Mouse (Mus musculus) C2C12 (cell line): Measurements from ENCODE around the gene Copg2. TPM values are rescaled to one million over a fixed set of nuclear protein-coding genes. Genes with fewer than 3 reads are reported as not detected.

Experiments
- H3K27me3 ChIP-seq: one replicate; pipeline ENCODE4 v1.6.1; 2011; ENCODE audit not compliant: control insufficient read depth, insufficient read depth, insufficient read length
- H3K36me3 ChIP-seq: one replicate; pipeline ENCODE4 v1.6.1; 2011; ENCODE audit not compliant: control insufficient read depth, insufficient read depth
- H3K4me3 ChIP-seq: one replicate; pipeline ENCODE4 v1.5.1; 2011; ENCODE audit warnings: mild to moderate bottlenecking, control low read depth; ENCODE audit not compliant: poor library complexity, insufficient read depth, severe bottlenecking
- H3K79me2 ChIP-seq: one replicate; pipeline ENCODE4 v1.6.1; 2011; ENCODE audit not compliant: control insufficient read depth, insufficient read depth
- H3K79me3 ChIP-seq: one replicate; pipeline ENCODE4 v1.6.1; 2011; ENCODE audit warnings: low read depth, control low read depth
- H3ac ChIP-seq: one replicate; pipeline ENCODE3; 2011; ENCODE audit warnings: low read depth; ENCODE audit not compliant: control insufficient read depth, insufficient read length
- CEBPB ChIP-seq: IDR thresholded peaks from one replicate; pipeline ENCODE4 v1.6.1; 2011; ENCODE audit warnings: low read depth, mild to moderate bottlenecking, control low read depth, moderate library complexity
- CTCF ChIP-seq: IDR thresholded peaks from one replicate; pipeline ENCODE4 v1.5.1; 2011; ENCODE audit not compliant: control insufficient read depth, insufficient read depth, insufficient read length
- FOSL1 ChIP-seq: IDR thresholded peaks from one replicate; pipeline ENCODE4 v1.8.0; 2011; ENCODE audit warnings: mild to moderate bottlenecking, low read length; ENCODE audit not compliant: poor library complexity, insufficient read depth, severe bottlenecking
- MAX ChIP-seq: IDR thresholded peaks from one replicate; pipeline ENCODE4 v1.6.1; 2011; ENCODE audit warnings: mild to moderate bottlenecking, control low read depth
- MYOD1 ChIP-seq: IDR thresholded peaks from one replicate; pipeline ENCODE4 v1.6.1; 2011; ENCODE audit warnings: low read depth; ENCODE audit not compliant: control insufficient read depth, insufficient read length
- MYOG ChIP-seq: IDR thresholded peaks from one replicate; pipeline ENCODE4 v1.6.1; 2011; ENCODE audit not compliant: control insufficient read depth, insufficient read length; ENCODE audit errors: extremely low read depth
- USF1 ChIP-seq: IDR thresholded peaks from one replicate; pipeline ENCODE4 v1.6.1; 2011; ENCODE audit warnings: low read depth, mild to moderate bottlenecking, control low read depth, moderate library complexity
- polyA plus RNA-seq: library from polyadenylated mRNA; unstranded; fragments of >200 nt; fragmentation: generic; extraction: Trizol; gene quantifications from one replicate; pipeline ENCODE4 v1.2.1, GENCODE M21; 2012; ENCODE audit warnings: missing spikeins

Copg2 gene
- polyA plus RNA-seq, 1 experiment: 12.0 TPM

DNA sequence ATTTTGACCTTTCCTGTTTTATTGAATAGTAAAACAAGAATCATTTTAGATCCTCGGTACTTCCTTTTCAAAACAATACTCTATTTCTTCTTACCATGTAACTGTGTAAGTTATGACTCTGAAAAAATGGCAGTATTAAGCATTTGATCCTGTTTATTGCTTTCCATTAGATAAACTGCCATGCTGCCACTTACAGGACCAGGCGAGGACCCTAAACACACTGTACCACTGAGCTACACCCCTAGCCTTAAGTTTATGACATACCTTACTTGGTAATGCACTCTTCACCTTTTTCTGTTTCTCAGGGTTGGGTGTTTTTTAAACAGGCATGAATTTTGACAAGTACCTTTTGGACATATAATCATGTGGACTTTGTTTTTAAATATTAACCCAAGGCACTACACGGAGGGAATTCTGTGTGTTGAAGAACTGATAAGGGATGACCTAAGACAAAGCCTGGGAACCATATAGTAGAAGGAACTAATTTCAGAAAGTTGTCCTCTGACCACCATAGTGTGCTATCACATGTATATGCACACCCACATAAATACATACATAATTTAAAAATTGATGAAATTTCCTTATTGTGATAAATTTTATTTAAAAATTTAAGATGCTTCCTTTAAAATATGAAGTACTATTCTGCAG, 31.4 kb downstream of the Copg2 start:
- Histone ChIP-seq H3K4me3 (no peak overlapping the region), H3ac (no peak overlapping the region), H3K27me3 (no peaks in the 10 kb centered on the region), H3K79me2 (no peaks in the 10 kb centered on the region), H3K36me3 (no peaks in the 10 kb centered on the region), H3K79me3 (no peaks in the 10 kb centered on the region)
- TF ChIP-seq MYOG (no peak), MYOD1 (no peak), USF1 (no peak), FOSL1 (no peak), MAX (no peak), CTCF (no peak), CEBPB (no peak)

DNA sequence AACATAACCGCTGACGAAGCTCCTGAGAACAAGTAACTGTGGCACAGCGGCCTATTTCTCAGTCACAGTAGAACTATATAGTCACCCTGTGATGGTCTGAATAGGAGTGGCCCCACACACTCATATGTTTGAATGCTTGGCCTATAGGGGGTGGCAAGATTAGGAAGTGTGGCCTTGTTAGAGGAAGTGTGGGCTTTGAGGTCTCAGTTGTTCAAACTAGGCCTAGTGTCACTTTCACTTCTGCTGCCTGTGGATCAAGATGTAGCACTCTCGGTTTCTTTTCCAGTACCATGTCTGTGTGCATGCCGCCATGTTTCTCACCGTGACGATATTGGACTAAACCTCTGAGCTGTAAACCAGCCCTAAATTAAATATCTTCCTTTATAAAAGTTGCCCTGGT, 40.6 kb downstream of the Copg2 start:
- Histone ChIP-seq H3K27me3 (no peaks in the 10 kb centered on the region), H3K79me3 (no peaks in the 10 kb centered on the region), H3K36me3 (no peaks in the 10 kb centered on the region), H3K4me3 (no peak overlapping the region), H3K79me2 (no peaks in the 10 kb centered on the region), H3ac (no peak overlapping the region)
- TF ChIP-seq FOSL1 (no peak), CTCF (no peak)

DNA sequence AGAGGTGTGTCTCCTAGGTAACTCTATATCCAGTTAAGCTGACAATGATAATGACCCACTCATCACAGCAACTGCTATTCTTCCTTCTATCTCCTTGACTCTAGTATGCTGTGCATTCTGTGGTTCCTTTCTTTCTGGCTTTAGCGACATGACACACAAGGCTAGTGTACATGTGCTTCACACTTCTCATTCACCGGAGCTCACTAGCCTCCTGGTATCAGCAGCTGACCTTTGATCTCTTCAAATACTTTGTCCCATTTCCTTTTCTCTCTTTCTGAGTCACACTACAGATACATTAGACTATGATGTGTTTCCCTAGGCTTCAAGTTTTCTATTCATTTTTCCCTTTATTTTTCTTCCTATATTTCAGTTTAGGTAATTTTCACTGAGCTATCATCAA, 41.4 kb downstream of the Copg2 start:
- no peaks in the 10 kb centered on the region for H3K36me3 ChIP-seq
- H3K27me3 ChIP-seq: no peaks in the 10 kb centered on the region
- TF ChIP-seq MAX: no peak
- no peak for TF ChIP-seq MYOD1
- TF ChIP-seq MYOG: no peak
- TF ChIP-seq CEBPB: no peak
- no peak for TF ChIP-seq CTCF
- no peak for TF ChIP-seq USF1
- no peak for TF ChIP-seq FOSL1
- no peaks in the 10 kb centered on the region for H3K79me2 ChIP-seq
- no peak overlapping the region for H3K4me3 ChIP-seq
- no peak overlapping the region for H3ac ChIP-seq
- no peaks in the 10 kb centered on the region for H3K79me3 ChIP-seq

DNA sequence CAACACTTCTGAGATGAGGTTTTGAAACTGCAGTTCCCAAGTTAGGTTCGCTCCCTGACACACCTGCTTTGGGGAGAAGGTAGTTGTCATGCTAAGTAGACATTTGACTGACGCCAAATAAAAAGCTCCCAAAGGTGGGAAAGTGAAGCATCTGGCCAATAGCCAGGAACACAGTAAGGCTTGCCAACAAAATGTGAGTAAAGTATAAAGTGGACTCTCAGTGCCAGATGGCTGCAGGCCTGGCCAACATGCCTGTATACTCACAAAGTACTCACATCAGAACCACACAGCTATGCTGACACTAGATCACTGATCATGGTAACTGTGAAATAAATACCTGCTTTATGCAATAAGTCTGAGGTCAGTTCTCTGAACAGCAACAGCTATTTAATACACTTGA, 46.8 kb downstream of the Copg2 start:
- TF ChIP-seq USF1: no peak
- no peak for TF ChIP-seq MAX
- TF ChIP-seq MYOG: no peak
- TF ChIP-seq CEBPB: no peak
- TF ChIP-seq CTCF: no peak
- no peak for TF ChIP-seq MYOD1
- no peak for TF ChIP-seq FOSL1
- H3K4me3 ChIP-seq: no peak overlapping the region
- no peaks in the 10 kb centered on the region for H3K27me3 ChIP-seq
- no peaks in the 10 kb centered on the region for H3K79me3 ChIP-seq
- H3K79me2 ChIP-seq: no peaks in the 10 kb centered on the region
- H3ac ChIP-seq: no peak overlapping the region
- H3K36me3 ChIP-seq: peaks cover 3% of the 10 kb centered on the region

- H3K4me3 ChIP-seq: no peak overlapping the region
- H3K36me3 ChIP-seq: no peaks in the 10 kb centered on the region
- no peaks in the 10 kb centered on the region for H3K27me3 ChIP-seq
- H3K79me3 ChIP-seq: no peaks in the 10 kb centered on the region
- H3ac ChIP-seq: no peak overlapping the region
- no peak for TF ChIP-seq CEBPB
- no peak for TF ChIP-seq MYOG
- TF ChIP-seq CTCF: no peak
- TF ChIP-seq MYOD1: no peak
- no peak for TF ChIP-seq MAX
- TF ChIP-seq FOSL1: no peak
- no peak for TF ChIP-seq USF1
- no peaks in the 10 kb centered on the region for H3K79me2 ChIP-seq
Measured at GRCm38 (mm10) chr6:30832241-30832640, 64.4 kb downstream of the Copg2 start.

- H3K79me3 ChIP-seq: no peaks in the 10 kb centered on the region
- no peak overlapping the region for H3K4me3 ChIP-seq
- H3ac ChIP-seq: no peak overlapping the region
- no peaks in the 10 kb centered on the region for H3K36me3 ChIP-seq
- no peaks in the 10 kb centered on the region for H3K27me3 ChIP-seq
- TF ChIP-seq FOSL1 (no peak), MAX (no peak), MYOD1 (no peak), USF1 (no peak), MYOG (no peak), CTCF (no peak), CEBPB (no peak)
- H3K79me2 ChIP-seq: no peaks in the 10 kb centered on the region
Measured at GRCm38 (mm10) chr6:30813626-30814025, 83.0 kb downstream of the Copg2 start.
